Mouse (Mus musculus): Measurements from ENCODE around the gene Clpp. TPM values are rescaled to one million over a fixed set of nuclear protein-coding genes. Genes with fewer than 3 reads are reported as not detected.

The Clpp gene
- 290 and 341 TPM in 2 replicates for polyA plus RNA-seq (2012; rRNA removed)

DNA sequence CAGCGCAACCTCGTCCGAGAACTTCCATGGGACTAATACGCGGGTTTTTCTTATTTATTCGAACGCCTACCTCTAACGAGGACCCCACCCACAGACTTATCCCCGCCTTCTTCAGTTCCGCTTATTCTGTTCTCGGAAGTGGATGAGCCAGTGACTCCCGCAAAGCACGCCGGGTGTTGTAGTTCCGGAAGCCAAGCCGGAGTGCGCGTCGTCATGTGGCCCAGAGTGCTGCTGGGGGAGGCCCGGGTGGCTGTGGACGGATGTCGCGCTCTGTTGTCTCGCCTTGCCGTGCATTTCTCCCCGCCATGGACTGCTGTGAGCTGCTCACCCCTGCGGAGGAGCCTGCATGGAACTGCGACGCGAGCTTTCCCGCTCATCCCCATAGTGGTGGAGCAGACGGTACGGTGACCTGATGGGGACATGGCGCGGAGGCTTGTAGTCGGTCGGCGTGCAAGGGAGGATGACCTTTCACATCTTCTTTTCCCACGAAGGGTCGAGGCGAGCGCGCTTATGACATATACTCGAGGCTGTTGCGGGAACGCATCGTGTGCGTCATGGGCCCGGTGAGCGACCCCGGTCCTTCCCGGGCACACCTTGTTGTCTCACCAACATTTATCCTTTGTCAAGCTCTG, at the start of gene Clpp:
Gene Clpp, plus strand, starts transcription at position 191 of the 632 bp plus-strand sequence.

DNA sequence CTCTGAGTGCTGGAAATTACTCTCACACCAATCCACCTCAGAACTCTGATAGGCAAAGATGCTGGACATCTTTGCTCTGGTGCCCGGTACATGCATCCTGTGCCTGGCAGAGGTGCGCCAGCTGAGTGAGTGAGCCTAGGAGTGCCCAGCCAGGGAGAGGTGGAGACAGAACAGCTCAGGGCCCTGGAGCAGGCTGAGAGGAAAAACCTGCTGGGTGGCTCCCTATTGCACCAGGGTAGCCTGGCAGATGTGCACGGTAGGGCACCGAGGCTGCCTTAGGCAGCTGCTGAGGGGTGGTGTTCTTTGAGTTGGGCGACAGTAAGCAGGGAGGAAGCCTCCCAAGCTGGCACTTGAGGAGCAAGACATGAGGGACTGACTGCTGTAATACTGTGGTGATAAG, 8.1 kb upstream of the Clpp start, which contains the start of gene Acer1:
Gene Acer1, minus strand, starts transcription at position 114 of the 400 bp plus-strand sequence.

DNA sequence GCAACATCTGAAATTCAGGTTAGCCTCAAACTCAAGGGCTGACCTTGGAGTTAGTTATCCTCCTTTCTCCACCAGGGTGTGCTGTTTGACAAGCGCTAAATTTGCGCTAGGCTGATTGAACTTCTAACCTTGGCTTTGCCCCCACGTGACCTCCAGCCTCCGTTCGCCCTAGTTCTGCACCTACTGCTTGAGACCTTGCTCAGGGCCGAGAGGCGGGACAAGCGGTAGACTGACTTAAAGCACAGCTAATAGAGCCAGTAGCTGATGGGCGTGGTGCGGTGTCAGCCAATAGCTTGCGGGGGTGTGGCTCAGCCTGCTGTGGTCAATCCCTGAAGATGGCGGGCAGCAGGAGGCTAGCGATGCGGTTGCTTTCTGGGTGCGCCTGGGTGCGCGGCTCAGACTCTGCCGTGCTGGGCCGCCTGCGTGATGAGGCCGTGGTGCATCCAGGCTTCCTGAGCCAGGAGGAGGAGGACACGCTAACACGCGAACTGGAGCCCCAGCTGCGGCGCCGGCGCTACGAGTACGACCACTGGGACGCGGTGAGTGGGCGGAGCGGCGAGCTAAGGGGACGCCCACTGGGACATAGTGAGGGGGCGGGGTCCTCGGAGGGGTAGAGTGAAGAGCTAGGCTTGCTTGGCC, 7.0 kb downstream of the Clpp start, which contains the start of gene Alkbh7:
Gene Alkbh7, plus strand, starts transcription at position 311 of the 639 bp plus-strand sequence.

DNA sequence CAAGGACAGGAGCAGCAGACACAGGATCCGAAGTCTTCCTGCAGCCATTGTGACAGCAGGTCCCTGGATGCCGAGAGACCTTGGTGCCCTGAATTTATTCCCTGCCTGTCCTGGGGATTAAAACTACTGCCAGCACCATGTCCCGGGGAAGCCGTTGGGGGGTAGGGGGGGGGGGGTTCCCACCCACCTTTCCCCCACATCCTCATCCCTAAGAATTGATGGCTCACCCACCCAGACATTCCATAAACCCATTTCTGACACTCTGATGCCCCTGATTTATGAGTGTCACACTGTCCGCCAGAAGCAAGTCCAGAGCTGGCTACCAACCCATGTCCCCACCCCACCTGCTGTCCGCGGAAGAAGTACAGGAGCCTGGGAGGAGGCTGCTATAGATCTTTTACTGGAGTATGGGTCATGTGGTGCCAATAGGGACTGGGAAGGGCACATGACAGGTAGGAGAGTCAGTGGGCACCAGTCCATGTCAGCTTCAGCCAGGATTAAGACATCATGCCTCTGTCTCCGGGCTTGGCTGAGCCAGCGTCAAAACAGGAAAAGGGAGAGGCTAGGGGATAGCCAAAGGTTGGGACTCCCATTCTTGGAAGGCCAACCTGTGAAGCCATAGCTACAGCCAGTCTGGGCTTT, 10.0 kb downstream of the Clpp start, which contains the start of gene Pspn:
Gene Pspn, minus strand, starts transcription at position 51 of the 642 bp plus-strand sequence.

DNA sequence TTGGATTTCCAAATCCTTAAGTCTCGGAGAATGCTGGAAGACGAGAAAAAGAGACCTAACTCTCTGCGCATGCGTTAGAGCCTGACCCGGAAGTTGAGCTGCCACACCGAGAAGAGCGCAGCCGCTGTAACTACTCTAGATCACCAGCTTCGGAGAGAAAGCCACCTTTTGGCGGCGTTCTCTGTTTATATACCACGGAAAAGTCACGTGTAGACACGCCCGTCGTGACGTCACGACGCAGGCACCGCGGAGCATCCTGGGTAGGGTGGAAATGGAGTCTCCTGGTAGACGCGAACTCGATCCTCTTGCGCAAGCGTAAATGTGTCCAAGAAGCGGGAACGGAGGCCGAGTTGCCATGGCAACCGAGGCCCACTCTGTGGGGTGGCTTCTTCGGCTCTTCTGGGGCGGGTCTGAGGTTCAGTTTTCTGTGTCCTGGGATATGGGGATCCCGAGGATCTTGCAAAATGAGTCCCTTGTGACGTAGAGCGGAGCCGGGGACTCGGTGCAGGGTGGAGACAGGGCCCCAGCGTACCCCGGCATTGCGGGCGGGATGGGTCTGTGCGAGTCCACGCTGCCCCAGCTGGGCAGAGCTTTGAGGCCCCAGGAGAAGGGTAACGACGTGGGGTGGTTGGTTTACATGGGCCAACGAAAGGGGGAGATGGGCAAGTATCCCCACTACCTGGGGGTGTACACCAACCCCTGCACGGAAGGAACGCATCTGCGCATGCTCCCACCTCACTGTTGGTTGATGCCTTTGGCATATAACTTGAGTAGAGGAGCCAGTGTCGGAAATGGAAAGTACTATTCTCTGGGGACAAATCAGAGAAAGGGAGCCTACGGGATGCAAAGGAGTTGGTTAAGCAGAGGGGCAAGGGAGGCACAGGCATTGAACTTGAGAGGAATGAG, 21.4 kb downstream of the Clpp start, which contains the start of the genes Gtf2f1 and Gm17949:
Gene Gtf2f1, minus strand, starts transcription at position 53 of the 906 bp plus-strand sequence.
Gene Gm17949, plus strand, starts transcription at position 234 of the 906 bp plus-strand sequence.

DNA sequence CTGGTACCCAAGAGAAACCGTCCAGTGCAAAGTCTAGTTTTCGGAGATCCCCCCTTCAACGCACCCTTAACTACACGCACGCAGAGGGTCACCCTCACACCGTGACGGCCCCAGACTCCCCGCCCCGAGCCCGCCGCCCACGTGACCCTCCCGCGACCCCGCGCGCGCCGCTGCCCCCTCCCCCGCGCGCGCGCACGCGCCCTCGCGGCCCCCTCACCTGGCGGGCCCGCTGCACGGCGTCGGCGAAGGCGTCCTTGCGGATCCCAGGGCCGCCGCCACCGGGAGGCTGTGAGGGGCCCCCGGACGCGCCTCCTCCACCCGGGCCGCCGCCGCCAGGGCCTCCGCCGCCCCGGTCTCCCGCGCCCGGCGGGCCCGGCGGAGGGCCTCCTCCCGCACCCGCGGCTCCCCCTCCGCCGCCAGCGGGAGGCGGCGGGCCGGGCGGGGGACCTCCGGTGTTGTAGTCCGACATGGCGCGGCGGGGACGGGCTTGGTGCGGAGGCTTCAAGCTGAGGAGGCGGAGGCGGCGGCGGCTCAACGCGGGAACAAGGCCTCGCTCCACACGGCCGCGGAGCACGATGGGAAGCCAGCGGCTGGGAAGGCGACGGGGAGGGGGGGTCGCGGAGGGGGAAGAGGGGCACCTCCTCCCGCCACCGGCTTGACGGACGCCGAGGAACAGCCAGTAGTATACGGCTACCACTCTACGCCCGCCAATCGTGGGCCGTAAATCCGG, 41.0 kb downstream of the Clpp start, which contains the start of gene Khsrp:
Gene Khsrp, minus strand, starts transcription at position 592 of the 730 bp plus-strand sequence.

DNA sequence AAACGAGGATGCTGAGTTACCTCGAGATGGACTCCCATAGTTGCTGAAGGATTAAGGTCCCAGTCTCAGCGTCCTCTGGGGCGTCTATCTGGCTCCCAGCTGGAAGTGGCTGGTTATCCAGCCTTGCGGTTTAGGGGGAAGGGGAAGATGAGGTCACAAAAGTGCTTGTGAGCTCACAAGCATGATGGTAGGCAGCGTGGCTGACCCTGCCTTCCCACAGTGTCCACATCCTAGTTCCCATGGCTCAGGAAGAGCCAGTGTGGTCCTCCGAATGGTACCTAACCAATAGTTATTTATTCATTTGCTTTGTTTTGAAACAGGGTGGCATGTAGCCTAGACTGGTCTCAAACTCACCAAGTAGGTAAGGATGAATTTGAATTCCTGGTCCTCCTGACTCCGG, 51.4 kb downstream of the Clpp start, which contains the start of gene Slc25a41:
Gene Slc25a41, minus strand, starts transcription at position 101 of the 400 bp plus-strand sequence.

Other genes with a start within 250 kb of the Clpp start
- gene Nrtn, start 232.8 kb upstream of the Clpp start, polyA plus RNA-seq (2012; rRNA removed), result 169 and 335 TPM in 2 replicates
- 135 and 136 TPM in 2 replicates for gene Dus3l, start 225.5 kb upstream of the Clpp start, polyA plus RNA-seq (2012; rRNA removed)
- 3.3 and 4.8 TPM in 2 replicates for gene Prr22, start 220.1 kb upstream of the Clpp start, polyA plus RNA-seq (2012; rRNA removed)
- gene Rfx2, start 159.3 kb upstream of the Clpp start, polyA plus RNA-seq (2012; rRNA removed), result 26.0 and 26.5 TPM in 2 replicates
- gene Acsbg2, start 115.9 kb upstream of the Clpp start, polyA plus RNA-seq (2012; rRNA removed), result 0.05 TPM in 1 of 2 replicates, not detected in the other
- 0.16 and 0.37 TPM in 2 replicates for gene 1700061G19Rik, start 114.8 kb upstream of the Clpp start, polyA plus RNA-seq (2012; rRNA removed)
- 94.1 and 98.4 TPM in 2 replicates for gene Mllt1, start 54.9 kb upstream of the Clpp start, polyA plus RNA-seq (2012; rRNA removed)
- gene Acer1, start 8.2 kb upstream of the Clpp start, polyA plus RNA-seq (2012; rRNA removed), result 0.14 TPM in 2 replicates
- 86.7 and 97.3 TPM in 2 replicates for gene Alkbh7, start 7.0 kb downstream of the Clpp start, polyA plus RNA-seq (2012; rRNA removed)
- gene Pspn, start 9.7 kb downstream of the Clpp start, polyA plus RNA-seq (2012; rRNA removed), result 1.3 and 1.6 TPM in 2 replicates
- 34.5 and 38.2 TPM in 2 replicates for gene Gtf2f1, start 21.0 kb downstream of the Clpp start, polyA plus RNA-seq (2012; rRNA removed)
- gene Gm17949, start 21.2 kb downstream of the Clpp start, polyA plus RNA-seq (2012; rRNA removed), result not detected in 2 replicates
- 142 and 166 TPM in 2 replicates for gene Khsrp, start 41.2 kb downstream of the Clpp start, polyA plus RNA-seq (2012; rRNA removed)
- gene Slc25a41, start 51.3 kb downstream of the Clpp start, polyA plus RNA-seq (2012; rRNA removed), result 0.12 and 0.25 TPM in 2 replicates
- gene Crb3, start 68.8 kb downstream of the Clpp start, polyA plus RNA-seq (2012; rRNA removed), result 24.0 and 26.3 TPM in 2 replicates
- gene Slc25a23, start 69.6 kb downstream of the Clpp start, polyA plus RNA-seq (2012; rRNA removed), result 60.7 and 77.3 TPM in 2 replicates
- 5.0 and 6.5 TPM in 2 replicates for gene Dennd1c, start 88.2 kb downstream of the Clpp start, polyA plus RNA-seq (2012; rRNA removed)
- 6.7 and 6.9 TPM in 2 replicates for gene Tubb4a, start 97.5 kb downstream of the Clpp start, polyA plus RNA-seq (2012; rRNA removed)
- 4.4 and 5.3 TPM in 2 replicates for gene Tnfsf9, start 115.0 kb downstream of the Clpp start, polyA plus RNA-seq (2012; rRNA removed)
- 0.18 and 0.34 TPM in 2 replicates for gene Cd70, start 159.5 kb downstream of the Clpp start, polyA plus RNA-seq (2012; rRNA removed)
- 0.52 and 0.68 TPM in 2 replicates for gene Tnfsf14, start 203.9 kb downstream of the Clpp start, polyA plus RNA-seq (2012; rRNA removed)
- 197 and 243 TPM in 2 replicates for gene C3, start 237.8 kb downstream of the Clpp start, polyA plus RNA-seq (2012; rRNA removed)